Mouse (Mus musculus): ENCODE measurements around the gene Rbm8a. TPM values are rescaled to one million over a fixed set of nuclear protein-coding genes. Genes with fewer than 3 reads are reported as not detected.

Gene Rbm8a
- polyA plus RNA-seq, 1 experiment from 2014 or later = 104 TPM

DNA sequence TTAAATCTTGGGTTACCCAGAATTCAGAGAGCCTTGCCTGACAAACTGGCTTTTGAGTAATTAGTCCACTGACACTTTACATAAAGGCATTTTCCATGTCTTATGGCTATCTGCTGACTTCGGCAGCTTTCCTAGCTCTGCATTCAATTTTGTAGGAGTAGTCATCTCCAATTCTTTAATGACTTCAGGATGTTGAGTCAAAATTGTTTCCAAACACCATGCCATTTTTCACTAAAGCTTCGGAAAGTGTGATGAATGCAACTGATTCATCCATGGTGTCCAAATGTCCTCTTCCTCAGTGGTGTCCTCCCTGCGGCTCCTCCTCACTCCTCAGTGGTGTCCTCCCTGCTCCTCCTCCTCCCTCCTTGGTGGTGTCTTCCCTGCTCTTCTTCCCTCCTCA, 11.8 kb upstream of the Rbm8a start:
- Histone ChIP-seq H3K36me3 (peaks cover 43% of the 10 kb centered on the region), H3K27me3 (replicated peaks) (no peaks in the 10 kb centered on the region), H3K9ac (no peak overlapping the region), H3K9me3 (replicated peaks) (no peaks in the 10 kb centered on the region), H3K4me2 (no peak overlapping the region), H3K4me1 (no peaks in the 10 kb centered on the region), H3K27ac (no peak overlapping the region), H3K4me3 (no peak overlapping the region)
- no peak for ATAC-seq
- WGBS (ENCODE audit: insufficient replicate concordance) = 80% methylated on average over 3 of the region's 3 CpGs

DNA sequence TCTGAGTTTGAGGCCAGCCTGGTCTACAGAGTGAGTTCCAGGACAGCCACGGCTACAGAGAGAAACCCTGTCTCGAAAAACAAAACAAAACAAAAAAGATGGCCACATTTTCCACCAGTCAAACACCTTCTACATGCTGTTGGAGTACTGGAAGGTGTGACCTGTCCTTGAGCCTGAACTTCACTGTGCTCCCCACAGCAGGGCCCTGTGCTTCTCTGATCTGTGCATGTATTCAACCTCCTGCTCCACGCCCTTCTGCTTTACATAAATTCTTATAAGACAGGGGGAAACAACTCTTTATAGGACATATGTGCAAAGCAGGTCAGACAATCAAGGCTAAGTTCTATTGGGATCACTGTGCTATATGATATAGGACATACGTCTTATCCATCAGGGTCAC, 6.5 kb upstream of the Rbm8a start:
- 74% methylated on average over 4 of the region's 4 CpGs for WGBS (ENCODE audit: insufficient replicate concordance)
- H3K4me2 ChIP-seq = no peak overlapping the region
- H3K4me1 ChIP-seq = no peaks in the 10 kb centered on the region
- ATAC-seq = no peak
- H3K9me3 ChIP-seq (replicated peaks) = no peaks in the 10 kb centered on the region
- H3K4me3 ChIP-seq = no peak overlapping the region
- no peak overlapping the region for H3K9ac ChIP-seq
- H3K27ac ChIP-seq = no peak overlapping the region
- H3K36me3 ChIP-seq = peaks cover 50% of the 10 kb centered on the region
- no peaks in the 10 kb centered on the region for H3K27me3 ChIP-seq (replicated peaks)

DNA sequence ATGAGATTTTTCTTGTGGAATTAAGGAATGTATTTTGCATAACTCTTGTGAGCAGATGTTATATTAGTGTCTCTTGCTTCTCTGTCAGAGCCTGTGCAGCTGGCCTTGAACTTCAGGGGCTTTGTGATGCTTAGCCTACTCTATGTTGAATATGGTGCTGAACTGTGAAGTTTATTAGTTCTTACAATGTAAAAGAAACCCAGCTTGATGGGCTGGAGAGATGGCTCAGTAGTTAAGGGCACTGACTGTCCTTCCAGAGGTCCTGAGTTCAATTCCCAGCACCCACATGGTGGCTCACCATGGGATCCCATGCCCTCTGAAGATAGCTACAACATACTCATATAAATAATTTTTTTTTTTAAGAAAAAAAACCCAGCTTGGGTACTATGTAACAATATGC, 2.3 kb downstream of the Rbm8a start:
- Histone ChIP-seq H3K27ac (no peak overlapping the region), H3K4me3 (no peak overlapping the region), H3K9me3 (replicated peaks) (no peaks in the 10 kb centered on the region), H3K4me1 (peaks cover 54% of the 10 kb centered on the region), H3K27me3 (replicated peaks) (no peaks in the 10 kb centered on the region), H3K4me2 (no peak overlapping the region), H3K36me3 (peaks cover 31% of the 10 kb centered on the region), H3K9ac (no peak overlapping the region)
- no peak for ATAC-seq

DNA sequence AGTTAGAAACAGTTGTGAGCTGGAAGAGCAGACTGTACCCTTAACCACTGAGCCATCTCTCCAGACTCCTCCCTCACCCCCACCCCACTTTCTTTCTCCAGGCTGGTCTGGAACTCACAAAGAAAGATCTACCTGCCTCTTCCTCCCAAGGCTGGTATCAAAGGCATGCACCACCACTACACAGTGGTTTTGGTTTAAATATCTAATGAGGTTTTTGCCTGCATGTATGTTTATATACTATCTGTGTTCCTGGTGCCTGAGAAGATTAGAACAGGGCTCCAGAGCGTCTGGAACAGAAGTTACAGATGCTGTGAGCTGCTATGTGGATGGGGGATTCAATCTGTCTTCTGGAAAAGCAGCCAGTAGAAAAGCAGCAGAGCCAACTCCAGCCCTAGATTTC, 4.3 kb downstream of the Rbm8a start:
- 34% methylated on average over 1 of the region's 1 CpGs for WGBS (ENCODE audit: insufficient replicate concordance)
- H3K4me1 ChIP-seq = peaks cover 51% of the 10 kb centered on the region
- H3K36me3 ChIP-seq = peaks cover 50% of the 10 kb centered on the region
- H3K9ac ChIP-seq = no peak overlapping the region
- ATAC-seq = no peak
- H3K27me3 ChIP-seq (replicated peaks) = no peaks in the 10 kb centered on the region
- no peaks in the 10 kb centered on the region for H3K9me3 ChIP-seq (replicated peaks)
- no peak overlapping the region for H3K4me3 ChIP-seq
- no peak overlapping the region for H3K4me2 ChIP-seq
- H3K27ac ChIP-seq = no peak overlapping the region; the same call in 1 of the 2 replicates

DNA sequence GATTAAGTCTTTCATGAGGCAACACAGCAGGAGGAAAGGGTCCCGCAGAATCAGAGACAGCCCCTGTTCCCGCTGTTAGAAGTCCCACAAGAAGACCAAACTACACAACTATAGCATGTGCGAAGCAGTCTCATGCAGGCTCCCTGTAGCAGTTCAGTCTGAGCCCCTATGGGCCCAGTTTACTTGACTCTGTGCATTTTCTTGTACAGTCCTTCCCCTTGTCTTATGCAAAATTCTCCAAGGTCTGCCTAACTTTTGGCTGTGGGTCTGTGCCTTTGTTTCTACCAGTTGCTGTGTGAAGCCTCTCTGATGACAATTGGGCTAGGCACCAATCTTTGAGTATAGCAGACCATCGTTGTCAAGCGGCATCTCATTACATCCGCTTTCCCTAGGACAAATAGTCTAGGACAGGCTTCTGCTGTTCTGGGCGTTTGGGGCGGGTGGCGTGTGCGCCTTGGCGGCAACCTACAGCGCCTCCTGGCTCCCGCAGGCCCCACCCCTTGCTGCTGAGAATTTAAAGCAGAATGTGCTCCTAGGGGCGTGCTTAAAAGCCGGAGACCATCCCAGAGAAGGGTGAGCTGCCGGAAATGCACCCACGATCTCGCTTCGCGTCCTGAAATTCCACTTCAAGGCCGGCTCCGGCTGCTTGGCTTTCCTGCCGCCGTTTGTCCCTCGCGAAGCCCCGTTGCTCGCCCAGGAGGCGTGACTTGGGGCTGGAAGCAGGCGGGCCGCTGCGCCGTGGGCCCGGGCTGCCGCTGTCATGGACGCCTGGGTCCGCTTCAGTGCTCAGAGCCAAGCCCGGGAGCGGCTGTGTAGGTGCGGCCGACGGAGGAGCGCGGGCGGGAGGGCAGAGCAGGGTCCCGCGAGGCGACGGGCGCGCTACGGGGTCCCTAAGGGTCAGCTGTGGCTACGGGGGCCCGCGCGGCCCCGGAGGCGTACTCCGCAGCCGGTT, 5.5 kb downstream of the Rbm8a start, which contains the start of the genes Pex11b and Gm42957:
Gene Pex11b, plus strand, starts transcription at position 449 of the 952 bp plus-strand sequence.
Gene Gm42957, plus strand, starts transcription at position 547 of the 952 bp plus-strand sequence.
- peak within 1 kb of the TSS; percentile 90 for H3K4me3 ChIP-seq
- no peaks in the 10 kb centered on the region for H3K27me3 ChIP-seq (replicated peaks)
- H3K4me2 ChIP-seq = peak within 1 kb of the TSS; percentile 91
- WGBS (ENCODE audit: insufficient replicate concordance) = 2% methylated on average over 60 of the region's 60 CpGs
- peak; percentile 89 for ATAC-seq
- H3K36me3 ChIP-seq = peaks cover 61% of the 10 kb centered on the region
- H3K9ac ChIP-seq = peak within 1 kb of the TSS; percentile 97
- no peaks in the 10 kb centered on the region for H3K9me3 ChIP-seq (replicated peaks)
- H3K4me1 ChIP-seq = peaks cover 48% of the 10 kb centered on the region
- H3K27ac ChIP-seq = peak within 1 kb of the TSS; percentile 85

DNA sequence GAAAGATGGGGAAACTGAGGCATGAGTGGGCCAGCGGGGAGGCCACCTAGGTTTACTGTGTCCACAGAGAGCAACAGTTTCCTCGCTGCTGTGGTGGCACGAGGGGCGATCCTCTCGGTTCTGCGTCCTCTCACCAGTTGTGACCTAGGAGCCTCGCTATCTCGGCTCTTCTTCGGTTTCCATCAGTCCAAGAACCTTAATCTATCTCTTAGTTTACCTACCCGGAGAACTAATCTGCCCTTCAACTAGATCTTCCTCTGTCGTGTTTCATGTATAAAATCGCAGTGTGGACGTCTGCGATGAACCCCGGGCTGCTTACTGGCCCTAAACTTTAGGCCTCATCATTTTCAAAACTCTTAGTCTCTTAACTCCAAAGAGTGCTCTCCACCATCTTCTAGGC, 6.2 kb downstream of the Rbm8a start:
- Histone ChIP-seq H3K9me3 (replicated peaks) (no peaks in the 10 kb centered on the region), H3K4me2 (peak overlapping the region; percentile 91), H3K9ac (peak overlapping the region; percentile 97), H3K4me3 (peak overlapping the region; percentile 90), H3K27ac (peak overlapping the region; percentile 85), H3K27me3 (replicated peaks) (no peaks in the 10 kb centered on the region), H3K4me1 (peaks cover 43% of the 10 kb centered on the region), H3K36me3 (peaks cover 63% of the 10 kb centered on the region)
- peak; percentile 23; the same call in 1 of the 2 replicates for ATAC-seq
- 8% methylated on average over 15 of the region's 15 CpGs for WGBS (ENCODE audit: insufficient replicate concordance)

DNA sequence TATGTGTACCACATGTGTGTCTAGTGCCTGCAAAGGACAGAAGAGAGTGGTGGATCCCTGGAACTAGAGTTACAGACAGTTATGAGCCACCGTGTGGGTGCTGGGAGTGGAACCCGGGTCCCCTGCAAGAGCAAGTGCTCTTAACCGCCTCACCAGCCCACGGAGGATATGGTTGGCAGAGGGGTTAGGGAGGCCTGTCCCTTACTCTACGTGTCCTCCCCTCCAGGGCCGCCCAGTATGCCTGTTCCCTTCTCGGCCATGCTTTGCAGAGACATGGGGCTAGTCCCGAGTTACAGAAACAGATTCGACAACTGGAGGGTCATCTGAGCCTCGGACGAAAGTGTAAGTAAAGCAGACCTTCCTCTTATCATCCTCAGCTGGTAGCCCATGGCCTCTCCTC, 6.7 kb downstream of the Rbm8a start:
- H3K4me3 ChIP-seq = peak overlapping the region; percentile 90
- H3K4me1 ChIP-seq = peaks cover 37% of the 10 kb centered on the region
- no peak for ATAC-seq
- 49% methylated on average over 11 of the region's 11 CpGs for WGBS (ENCODE audit: insufficient replicate concordance)
- peak overlapping the region; percentile 85; the same call in 1 of the 2 replicates for H3K27ac ChIP-seq
- peak overlapping the region; percentile 91 for H3K4me2 ChIP-seq
- peak overlapping the region; percentile 97 for H3K9ac ChIP-seq
- peaks cover 63% of the 10 kb centered on the region for H3K36me3 ChIP-seq
- no peaks in the 10 kb centered on the region for H3K9me3 ChIP-seq (replicated peaks)
- no peaks in the 10 kb centered on the region for H3K27me3 ChIP-seq (replicated peaks)

DNA sequence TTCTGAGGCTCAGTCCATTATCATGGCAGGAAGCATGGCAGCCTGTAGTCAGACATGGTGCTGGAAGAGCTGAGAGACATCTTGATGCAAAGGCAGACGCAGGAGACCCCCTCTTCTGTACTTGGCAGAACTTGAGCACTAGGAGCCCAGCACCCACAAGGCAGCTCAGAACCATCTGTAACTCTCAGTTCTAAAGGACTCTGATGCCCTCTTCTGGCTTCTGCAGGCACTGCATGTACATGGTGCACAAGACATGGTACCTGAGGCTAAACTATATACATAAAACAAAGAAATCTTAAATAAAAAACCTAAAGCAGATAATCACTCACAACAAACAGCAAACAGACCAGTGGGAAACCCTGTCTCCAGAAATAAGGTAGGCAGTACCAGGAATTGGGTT, 9.5 kb downstream of the Rbm8a start:
- Histone ChIP-seq H3K36me3 (peaks cover 56% of the 10 kb centered on the region), H3K4me2 (no peak overlapping the region), H3K4me3 (no peak overlapping the region), H3K9me3 (replicated peaks) (no peaks in the 10 kb centered on the region), H3K9ac (no peak overlapping the region), H3K27me3 (replicated peaks) (no peaks in the 10 kb centered on the region), H3K27ac (no peak overlapping the region), H3K4me1 (peaks cover 27% of the 10 kb centered on the region)
- 52% methylated on average over 1 of the region's 1 CpGs for WGBS (ENCODE audit: insufficient replicate concordance)
- no peak for ATAC-seq

DNA sequence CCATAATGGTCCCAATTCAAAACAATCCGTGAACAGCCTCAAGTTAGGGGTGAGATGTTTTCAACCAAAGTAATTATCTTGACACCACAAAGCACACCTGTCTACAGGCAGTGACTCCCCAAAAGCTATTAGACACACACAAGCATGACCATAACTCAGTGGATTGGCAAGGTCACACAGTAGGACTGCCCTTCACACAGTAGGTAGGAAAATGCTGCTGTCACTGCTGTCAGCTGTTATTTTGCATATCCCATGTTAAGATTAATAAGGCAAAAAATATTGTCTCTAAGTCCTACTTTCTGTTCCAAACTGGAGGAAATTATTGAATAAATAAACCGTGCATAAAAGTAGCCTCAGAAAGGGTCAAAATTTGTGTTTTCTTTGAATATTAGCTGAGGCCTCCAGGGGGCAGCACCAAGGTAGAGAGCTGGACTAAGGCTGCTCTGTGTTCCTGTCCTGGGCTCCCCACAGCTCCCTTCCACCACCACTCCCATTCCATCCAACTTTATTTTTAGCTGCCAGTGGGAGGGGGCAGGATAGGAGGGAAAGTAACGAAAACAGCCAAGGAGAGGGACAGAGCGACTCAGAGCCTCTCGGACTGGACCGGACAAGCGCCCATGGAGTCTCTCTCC, 15.4 kb downstream of the Rbm8a start, which contains the start of gene Itga10:
Gene Itga10, plus strand, starts transcription at position 567 of the 632 bp plus-strand sequence.
- 0 out of 2 replicates have a peak, but pooled peaks have one; percentile 43 for ATAC-seq
- Histone ChIP-seq H3K4me3 (no peak within 1 kb of the TSS), H3K4me2 (no peak within 1 kb of the TSS), H3K4me1 (no peaks in the 10 kb centered on the region), H3K27ac (no peak within 1 kb of the TSS), H3K36me3 (peaks cover 29% of the 10 kb centered on the region), H3K9ac (no peak within 1 kb of the TSS), H3K9me3 (replicated peaks) (no peaks in the 10 kb centered on the region), H3K27me3 (replicated peaks) (no peaks in the 10 kb centered on the region)
- 74% methylated on average over 7 of the region's 7 CpGs for WGBS (ENCODE audit: insufficient replicate concordance)

DNA sequence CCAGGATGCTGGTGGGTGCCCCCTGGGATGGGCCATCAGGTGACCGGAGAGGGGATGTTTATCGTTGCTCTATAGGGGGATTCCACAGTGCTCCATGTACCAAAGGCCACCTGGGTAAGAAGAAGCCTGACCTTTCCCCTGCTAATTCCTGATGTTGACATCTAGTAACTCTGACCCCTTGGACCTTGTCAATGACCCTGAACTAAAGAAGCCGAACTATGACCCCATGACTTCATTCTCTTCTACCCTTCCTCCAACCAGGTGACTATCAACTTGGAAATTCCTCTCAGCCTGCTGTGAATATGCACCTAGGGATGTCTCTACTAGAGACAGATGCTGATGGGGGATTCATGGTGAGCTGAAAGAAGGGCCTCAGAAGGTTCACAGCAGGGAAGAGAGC, 17.6 kb downstream of the Rbm8a start:
- WGBS (ENCODE audit: insufficient replicate concordance) = 74% methylated on average over 3 of the region's 3 CpGs
- Histone ChIP-seq H3K9ac (no peak overlapping the region), H3K4me1 (no peaks in the 10 kb centered on the region), H3K4me2 (no peak overlapping the region), H3K9me3 (replicated peaks) (no peaks in the 10 kb centered on the region), H3K36me3 (peaks cover 17% of the 10 kb centered on the region), H3K27ac (no peak overlapping the region), H3K4me3 (no peak overlapping the region), H3K27me3 (replicated peaks) (no peaks in the 10 kb centered on the region)
- no peak for ATAC-seq

DNA sequence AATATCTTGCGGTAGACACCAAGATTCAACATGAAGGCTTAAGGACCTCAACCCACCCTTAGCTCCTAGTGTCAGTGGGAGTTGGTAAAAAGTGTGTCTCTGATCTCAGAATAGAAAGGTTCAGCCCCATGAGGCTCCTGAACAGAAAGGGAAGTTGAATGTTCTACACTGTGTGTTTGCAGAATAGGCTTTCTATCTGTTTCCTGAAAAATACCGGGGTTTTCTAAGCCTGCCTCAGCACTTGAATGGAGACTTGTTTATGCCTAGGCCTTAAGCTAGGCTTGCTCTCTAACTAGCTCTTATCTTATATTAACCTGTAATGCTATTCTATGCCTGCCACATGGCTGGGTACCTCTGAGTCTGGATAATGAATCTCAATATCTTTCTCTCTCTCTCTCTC, 31.2 kb downstream of the Rbm8a start:
- H3K4me1 ChIP-seq = peaks cover 10% of the 10 kb centered on the region
- no peak overlapping the region for H3K9ac ChIP-seq
- WGBS (ENCODE audit: insufficient replicate concordance) = 57% methylated on average over 2 of the region's 2 CpGs
- H3K9me3 ChIP-seq (replicated peaks) = no peaks in the 10 kb centered on the region
- H3K36me3 ChIP-seq = no peaks in the 10 kb centered on the region
- H3K4me3 ChIP-seq = no peak overlapping the region
- no peak overlapping the region for H3K4me2 ChIP-seq
- no peak for ATAC-seq
- no peak overlapping the region for H3K27ac ChIP-seq
- H3K27me3 ChIP-seq (replicated peaks) = peaks cover 3% of the 10 kb centered on the region; the same call in 1 of the 2 replicates

DNA sequence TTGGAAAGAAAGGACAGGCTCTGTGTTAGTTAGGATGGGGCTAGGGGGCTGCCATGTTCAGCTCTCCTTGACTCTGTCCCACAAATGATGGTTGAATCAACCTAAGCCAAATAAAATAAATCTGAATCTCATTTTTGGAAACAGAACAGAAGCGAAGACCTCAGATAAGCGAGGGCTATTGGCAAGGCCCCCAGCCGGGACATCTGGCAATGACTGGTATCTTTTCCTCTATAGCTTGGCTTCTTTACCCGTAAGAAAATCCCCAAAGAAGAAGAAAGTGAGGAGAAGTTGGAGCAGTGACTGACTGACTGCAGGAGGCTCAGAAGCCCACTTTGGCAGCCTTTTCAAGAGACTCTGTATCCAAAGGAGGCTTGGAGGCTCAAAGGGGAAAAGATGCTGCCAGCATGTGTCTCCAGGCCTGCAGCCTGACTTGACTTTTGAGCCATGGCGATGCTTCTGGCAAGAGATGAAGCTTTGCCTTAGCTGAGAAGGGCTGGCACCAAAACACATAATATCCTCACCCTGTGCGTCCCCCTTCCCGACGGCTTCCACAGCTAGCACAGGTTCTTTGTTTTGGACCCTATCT, 33.1 kb downstream of the Rbm8a start:
- no peak overlapping the region for H3K27ac ChIP-seq
- peaks cover 10% of the 10 kb centered on the region for H3K4me1 ChIP-seq
- WGBS (ENCODE audit: insufficient replicate concordance) = 63% methylated on average over 8 of the region's 8 CpGs
- H3K4me3 ChIP-seq = no peak overlapping the region
- no peak for ATAC-seq
- peaks cover 12% of the 10 kb centered on the region; the same call in 1 of the 2 replicates for H3K27me3 ChIP-seq (replicated peaks)
- H3K9me3 ChIP-seq (replicated peaks) = no peaks in the 10 kb centered on the region
- H3K36me3 ChIP-seq = no peaks in the 10 kb centered on the region
- H3K4me2 ChIP-seq = no peak overlapping the region; the same call in 1 of the 2 replicates
- H3K9ac ChIP-seq = no peak overlapping the region
